ENCODE assay signal across 8 mouse cellular contexts in the genomic region with DNA sequence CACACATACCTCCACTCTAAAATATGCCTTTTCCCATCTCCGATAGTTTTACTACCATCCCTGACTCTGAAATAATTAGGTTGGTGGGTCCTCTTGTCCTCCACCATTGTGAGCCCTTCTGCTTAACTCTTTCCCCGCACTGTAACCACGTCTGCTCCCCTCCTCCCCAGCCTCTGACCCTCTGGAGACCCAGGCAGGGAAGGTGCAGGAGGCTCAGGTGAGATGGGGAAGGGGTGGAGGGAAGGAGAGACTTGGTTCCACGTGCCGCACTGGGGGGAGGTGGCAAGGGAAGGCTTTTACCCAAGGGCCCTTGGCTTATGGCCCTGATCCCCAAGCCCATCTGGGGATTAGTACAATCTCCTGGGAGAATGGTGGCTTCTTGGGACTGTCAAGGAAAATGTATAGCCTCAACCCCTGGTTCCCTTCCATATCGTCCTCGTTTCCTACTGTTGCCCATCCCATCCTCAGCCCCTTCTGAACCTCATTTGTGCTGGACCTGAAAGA. TPM values are rescaled to one million over a fixed set of nuclear protein-coding genes. Genes with fewer than 3 reads are reported as not detected.
A peak's percentile ranks its signal among the peaks of the same experiment; 100 is the strongest.
DNase-seq lines count a peak whose midpoint lies in the region; ATAC-seq and TF ChIP-seq lines count a peak whose summit lies in the region.

A gene (minus strand): TSS at position 51 of the 504 bp plus-strand sequence.

- H3K4me2 ChIP-seq in forebrain, embryonic 11.5 days (ENCODE audit: low read depth, low read length, severe bottlenecking), result peak within 1 kb of the TSS; percentile 68
- peak within 1 kb of the TSS; percentile 62 for H3K4me2 ChIP-seq in limb, embryonic 11.5 days (ENCODE audit: low read depth, severe bottlenecking)
- H3K4me2 ChIP-seq in neural tube, embryonic 15.5 days, result peak within 1 kb of the TSS; percentile 70

- peak within 1 kb of the TSS; percentile 69 for H3K9ac ChIP-seq in forebrain, embryonic 11.5 days (ENCODE audit: low read length)
- H3K9ac ChIP-seq in limb, embryonic 11.5 days (ENCODE audit: low read length), result peak within 1 kb of the TSS; percentile 52; the same call in 1 of the 2 replicates
- peak within 1 kb of the TSS; percentile 68 for H3K9ac ChIP-seq in neural tube, embryonic 15.5 days (replicated peaks)

- H3K4me1 ChIP-seq in cerebellum, adult 2 months (ENCODE audit: control insufficient read depth, insufficient read depth, low read length), result peaks cover 11% of the 10 kb centered on the region
- peaks cover 31% of the 10 kb centered on the region for H3K4me1 ChIP-seq in E14TG2a.4 (replicated peaks; ENCODE audit: low read depth, low read length)
- peaks cover 4% of the 10 kb centered on the region for H3K4me1 ChIP-seq in forebrain, embryonic 11.5 days (replicated peaks; ENCODE audit: control insufficient read depth, insufficient read depth, low read length)
- H3K4me1 ChIP-seq in limb, embryonic 11.5 days (ENCODE audit: control insufficient read depth, insufficient read depth, low read length), result peaks cover 6% of the 10 kb centered on the region; the same call in 1 of the 2 replicates
- H3K4me1 ChIP-seq in neural tube, embryonic 15.5 days, result peaks cover 39% of the 10 kb centered on the region

- intact Hi-C loops in heart, postnatal 14 days (cut with DNase I), result no loop called here

- H3K27me3 ChIP-seq in cerebellum, adult 2 months (ENCODE audit: control insufficient read depth, insufficient read depth, low read length), result no peaks in the 10 kb centered on the region
- H3K27me3 ChIP-seq in E14TG2a.4 (ENCODE audit: insufficient read depth, low read length), result 0 out of 2 replicates have a peak, but pooled peaks cover 2% of the 10 kb centered on the region
- no peaks in the 10 kb centered on the region for H3K27me3 ChIP-seq in forebrain, embryonic 11.5 days (ENCODE audit: control insufficient read depth, insufficient read depth, low read length)
- H3K27me3 ChIP-seq in limb, embryonic 11.5 days (ENCODE audit: control insufficient read depth, insufficient read depth, low read length), result no peaks in the 10 kb centered on the region
- no peaks in the 10 kb centered on the region for H3K27me3 ChIP-seq in neural tube, embryonic 15.5 days (replicated peaks)

- no peak within 1 kb of the TSS for H3K27ac ChIP-seq in cerebellum, adult 2 months (ENCODE audit: insufficient read depth, low read length)
- H3K27ac ChIP-seq in forebrain, embryonic 11.5 days (ENCODE audit: low read depth, low read length), result no peak within 1 kb of the TSS
- no peak within 1 kb of the TSS for H3K27ac ChIP-seq in limb, embryonic 11.5 days (replicated peaks; ENCODE audit: low read depth, low read length)
- 0 out of 2 replicates have a peak within 1 kb of the TSS, but pooled peaks have one; percentile 58 for H3K27ac ChIP-seq in neural tube, embryonic 15.5 days (replicated peaks)

- ATAC-seq in forebrain, embryonic 11.5 days (replicated peaks; ENCODE audit: low FRiP score), result no peak
- ATAC-seq in limb, embryonic 11.5 days (ENCODE audit: insufficient number of reproducible peaks, low FRiP score, low TSS enrichment, low read depth), result no peak
- ATAC-seq in neural tube, embryonic 15.5 days (ENCODE audit: low FRiP score), result no peak

- H3K4me3 ChIP-seq in cerebellum, adult 2 months (replicated peaks; ENCODE audit: insufficient read depth, low read depth, low read length), result peak within 1 kb of the TSS; percentile 60
- H3K4me3 ChIP-seq in E14TG2a.4 (replicated peaks; ENCODE audit: low read length), result peak within 1 kb of the TSS; percentile 92
- H3K4me3 ChIP-seq in forebrain, embryonic 11.5 days (ENCODE audit: low read depth, low read length), result peak within 1 kb of the TSS; percentile 81
- H3K4me3 ChIP-seq in limb, embryonic 11.5 days (ENCODE audit: low read depth, low read length), result peak within 1 kb of the TSS; percentile 71
- peak within 1 kb of the TSS; percentile 69 for H3K4me3 ChIP-seq in neural tube, embryonic 15.5 days (replicated peaks)

- DNase-seq in cerebellum, adult 2 months, result peak in 1 of 2 experiments; percentile 24
- no peak for DNase-seq in cerebellum, adult 11 months
- DNase-seq in forebrain, embryonic 11.5 days (ENCODE audit: low spot score), result no peak
- no peak for DNase-seq in heart, postnatal 14 days
- DNase-seq in limb, embryonic 11.5 days (ENCODE audit: low spot score), result no peak
- DNase-seq in kidney, adult 18-20 months, result no peak

- no peak for TF ChIP-seq POLR2A in cerebellum, adult 2 months (IDR thresholded peaks at IDR 0.05; ENCODE audit: borderline replicate concordance, insufficient read depth, low read length)

- peaks cover 10% of the 10 kb centered on the region for H3K36me3 ChIP-seq in E14TG2a.4 (ENCODE audit: insufficient read depth, low read length)
- no peaks in the 10 kb centered on the region for H3K36me3 ChIP-seq in forebrain, embryonic 11.5 days (ENCODE audit: control insufficient read depth, insufficient read depth, low read length)
- no peaks in the 10 kb centered on the region for H3K36me3 ChIP-seq in limb, embryonic 11.5 days (ENCODE audit: control insufficient read depth, insufficient read depth, low read length)
- peaks cover 6% of the 10 kb centered on the region for H3K36me3 ChIP-seq in neural tube, embryonic 15.5 days

- no peaks in the 10 kb centered on the region for H3K9me3 ChIP-seq in E14TG2a.4 (ENCODE audit: low read length)
- H3K9me3 ChIP-seq in forebrain, embryonic 11.5 days (ENCODE audit: control insufficient read depth, low read length), result no peaks in the 10 kb centered on the region
- H3K9me3 ChIP-seq in limb, embryonic 11.5 days (ENCODE audit: control insufficient read depth, low read length), result no peaks in the 10 kb centered on the region
- no peaks in the 10 kb centered on the region for H3K9me3 ChIP-seq in neural tube, embryonic 15.5 days (replicated peaks)

- WGBS in cerebellum, adult 2 months, result 52% methylated on average over 7 of the region's 7 CpGs
- 65% methylated on average over 7 of the region's 7 CpGs for WGBS in forebrain, embryonic 11.5 days
- 67% methylated on average over 7 of the region's 7 CpGs for WGBS in limb, embryonic 11.5 days
- 67% methylated on average over 7 of the region's 7 CpGs for WGBS in neural tube, embryonic 15.5 days

- no peak for TF ChIP-seq CTCF in cerebellum, adult 2 months (IDR thresholded peaks at IDR 0.05; ENCODE audit: borderline replicate concordance, insufficient read depth, low read depth, low read length)
- TF ChIP-seq CTCF in E14TG2a.4 (conservative IDR thresholded peaks at IDR 0.05; ENCODE audit: low read length), result no peak

RNA-seq across cellular contexts. Expression of the gene that starts here (rescaled TPM):
- polyA plus RNA-seq in cerebellum, adult 2 months (2012; rRNA removed), result 39.6 and 40.0 TPM in 2 replicates
- polyA plus RNA-seq in forebrain, embryonic 11.5 days (2014; fragmentation: Nextera tagmentation; extraction: Ambion mirVana), result 45.6 and 49.9 TPM in 2 replicates
- 10 to 100 TPM; 15.9 to 18.0 TPM for total RNA-seq in heart, postnatal 14 days (2021)
- 40.3 and 44.4 TPM in 2 replicates for polyA plus RNA-seq in limb, embryonic 11.5 days (2014; fragmentation: Nextera tagmentation; extraction: Ambion mirVana)
- 75.9 and 77.6 TPM in 2 replicates for polyA plus RNA-seq in neural tube, embryonic 15.5 days (2015; fragmentation: Nextera tagmentation; extraction: Ambion mirVana)
